Mouse (Mus musculus) R1 (cell line): ENCODE data around the gene Smc4.
A peak's percentile ranks its signal among the peaks of the same experiment; 100 is the strongest.

Experiments used
- DNase-seq: peaks from one replicate; pipeline ENCODE4 v3.0.0-alpha.2; 2018; ENCODE audit warnings: low read depth, low spot score

Gene Smc4

GRCm38 (mm10) chr3:69004437-69005337 is at the start of gene Smc4, which contains the start of gene Ift80:
Smc4 (plus strand) TSS chr3:69004738.
Ift80 (minus strand) TSS chr3:69004570.
- DNase-seq = peak; percentile 98

GRCm38 (mm10) chr3:68956454-68956853 is 48.1 kb upstream of the Smc4 start:
- no peak for DNase-seq

GRCm38 (mm10) chr3:68957413-68957812 is 47.1 kb upstream of the Smc4 start:
- DNase-seq = no peak

- peak; percentile 55 for DNase-seq
Observed at GRCm38 (mm10) chr3:68964682-68965081, 39.9 kb upstream of the Smc4 start.

GRCm38 (mm10) chr3:68966527-68967285 is 37.8 kb upstream of the Smc4 start:
- no peak for DNase-seq

GRCm38 (mm10) chr3:68967404-68967803 is 37.1 kb upstream of the Smc4 start:
- no peak for DNase-seq

GRCm38 (mm10) chr3:68969091-68969590 is 35.4 kb upstream of the Smc4 start:
- DNase-seq = no peak

GRCm38 (mm10) chr3:68973574-68973973 is 31.0 kb upstream of the Smc4 start:
- DNase-seq = no peak

GRCm38 (mm10) chr3:68974639-68975532 is 29.7 kb upstream of the Smc4 start:
- no peak for DNase-seq

- DNase-seq = peak; percentile 63
Observed at GRCm38 (mm10) chr3:68975533-68976490, 28.7 kb upstream of the Smc4 start.

GRCm38 (mm10) chr3:68977696-68978095 is 26.8 kb upstream of the Smc4 start:
- no peak for DNase-seq

GRCm38 (mm10) chr3:68979187-68979586 is 25.4 kb upstream of the Smc4 start:
- no peak for DNase-seq

GRCm38 (mm10) chr3:68980898-68981297 is 23.6 kb upstream of the Smc4 start:
- DNase-seq = no peak

GRCm38 (mm10) chr3:68986550-68986949 is 18.0 kb upstream of the Smc4 start:
- no peak for DNase-seq

GRCm38 (mm10) chr3:69002781-69003180 is 1.8 kb upstream of the Smc4 start:
- peak; percentile 49 for DNase-seq

- DNase-seq = no peak
Observed at GRCm38 (mm10) chr3:69004055-69004436, 492 bp upstream of the Smc4 start.

GRCm38 (mm10) chr3:69005338-69006245 is 1.1 kb downstream of the Smc4 start:
- DNase-seq = peak; percentile 77

- no peak for DNase-seq
Observed at GRCm38 (mm10) chr3:69006246-69006760, 1.8 kb downstream of the Smc4 start.

- DNase-seq = no peak
Observed at GRCm38 (mm10) chr3:69008873-69009272, 4.3 kb downstream of the Smc4 start.
